Mouse (Mus musculus): ENCODE data around the gene Epdr1.
"Not testable (repeated sequence)": the region's sequence is repeated elsewhere in the genome, so short reads cannot be mapped to it uniquely, and the experiment has no call there.

Gene Epdr1

GRCm38 (mm10) chr13:19603719-19604118 lies 16.0 kb downstream of the Epdr1 start:
- DNase-seq: no peak

GRCm38 (mm10) chr13:19602531-19602930 lies 17.2 kb downstream of the Epdr1 start:
- DNase-seq: no peak

GRCm38 (mm10) chr13:19599242-19599641 lies 20.5 kb downstream of the Epdr1 start:
- DNase-seq: no peak

GRCm38 (mm10) chr13:19595141-19595540 lies 24.6 kb downstream of the Epdr1 start:
- DNase-seq: peak; percentile 36

- DNase-seq: no peak
Observed at GRCm38 (mm10) chr13:19590996-19591759, 28.5 kb downstream of the Epdr1 start.

- no peak for DNase-seq
Observed at GRCm38 (mm10) chr13:19575947-19576346, 43.8 kb downstream of the Epdr1 start.

- not testable (repeated sequence) for DNase-seq
Observed at GRCm38 (mm10) chr13:19574723-19575122, 45.0 kb downstream of the Epdr1 start.

GRCm38 (mm10) chr13:19570166-19570565 lies 49.6 kb downstream of the Epdr1 start:
- not testable (repeated sequence) for DNase-seq

- DNase-seq: no peak
Observed at GRCm38 (mm10) chr13:19562510-19562909, 57.2 kb downstream of the Epdr1 start.

GRCm38 (mm10) chr13:19555391-19555790 lies 64.3 kb downstream of the Epdr1 start:
- DNase-seq: no peak
